Mouse (Mus musculus) frontal cortex, postnatal 36 days (tissue): Measurements from ENCODE around the gene Mapk3.

Experiments used
- DNase-seq, 2 experiments: peaks; one replicate each; pipeline ENCODE4 v3.0.0; 2022; ENCODE audit warnings: low spot score in 2 of 2

Gene Mapk3

GRCm38 (mm10) chr7:126802134-126802889 lies 42.9 kb downstream of the Mapk3 start:
- DNase-seq, result no peak

DNA sequence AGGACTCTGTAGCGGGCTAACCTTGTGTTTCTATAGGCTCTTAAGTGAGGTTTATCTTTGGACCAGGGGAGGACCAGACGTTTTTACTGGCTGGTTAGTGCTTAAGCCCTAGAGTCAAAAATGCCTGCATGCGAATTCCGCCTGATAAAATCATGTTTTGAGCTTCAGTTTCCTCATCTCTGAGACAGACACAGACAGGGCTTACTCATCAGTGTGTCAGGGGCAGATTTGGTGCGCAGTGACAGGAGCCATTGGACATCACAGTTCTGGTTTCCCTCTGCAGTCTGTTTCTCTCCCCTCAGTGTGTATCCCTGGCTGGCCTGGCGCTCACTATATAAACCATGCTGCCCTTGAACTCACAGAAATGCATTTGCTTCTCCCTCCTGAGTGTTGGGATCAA lies 43.8 kb downstream of the Mapk3 start:
- no peak for DNase-seq

- DNase-seq, result no peak
Measured at GRCm38 (mm10) chr7:126803751-126804150, 44.4 kb downstream of the Mapk3 start.

- DNase-seq, result no peak
Measured at GRCm38 (mm10) chr7:126806956-126807355, 47.6 kb downstream of the Mapk3 start.

DNA sequence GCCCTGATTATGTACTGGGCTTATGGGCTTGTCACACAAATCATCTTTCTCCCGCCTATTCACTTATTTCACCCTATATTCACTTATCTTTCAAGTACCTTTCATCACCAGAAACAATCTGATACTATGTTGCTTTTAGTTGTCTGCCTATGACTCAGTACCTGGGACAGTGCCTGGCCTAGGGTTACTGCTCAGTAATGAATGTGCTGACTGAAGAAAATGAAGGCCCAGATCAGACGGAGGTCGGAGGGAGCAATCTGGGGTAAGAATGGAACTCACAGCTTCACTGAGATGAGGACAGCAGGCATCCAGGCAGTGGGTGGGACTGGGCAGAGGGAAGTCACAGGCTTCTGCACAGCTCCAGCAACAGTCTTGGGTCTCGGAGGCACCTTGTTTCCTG lies 48.0 kb downstream of the Mapk3 start:
- DNase-seq, result no peak

GRCm38 (mm10) chr7:126808703-126809455 lies 49.5 kb downstream of the Mapk3 start:
- DNase-seq, result peak; percentile 92 to 95

DNA sequence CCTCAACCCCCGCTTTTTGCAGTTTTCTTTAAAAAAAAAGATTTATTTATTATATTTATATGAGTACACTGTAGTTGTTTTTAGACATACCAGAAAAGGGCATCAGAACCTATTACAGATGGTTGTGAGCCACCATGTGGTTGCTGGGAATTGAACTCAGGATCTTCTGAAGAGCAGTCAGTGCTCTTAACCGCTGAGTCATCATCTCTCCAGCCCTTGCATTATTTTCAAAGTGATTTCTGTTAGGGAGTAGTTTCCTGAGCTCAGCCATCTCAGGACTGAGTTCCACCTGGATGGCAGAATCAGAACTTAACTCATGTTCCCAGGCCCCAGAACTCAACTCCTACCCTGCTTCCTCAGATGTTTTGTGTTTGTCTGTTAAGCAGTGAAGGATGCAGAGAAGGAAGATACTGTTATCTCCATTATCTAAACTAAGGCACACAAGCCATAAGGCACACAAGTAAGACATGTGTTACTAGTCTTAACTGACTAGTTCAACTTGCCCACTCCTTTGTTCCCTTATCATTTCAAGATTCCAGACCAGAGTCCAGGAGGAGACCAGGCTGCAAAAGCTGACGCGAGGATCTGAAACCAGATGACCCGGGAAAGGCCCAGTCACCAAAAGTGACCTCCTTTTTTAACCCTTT lies 50.4 kb downstream of the Mapk3 start:
- no peak for DNase-seq
